Mouse (Mus musculus): ENCODE measurements at regions not wholly inside any gene's neighbourhood (a gene's known extent, or its start where the extent isn't known, plus 50 kb on each side); places are given as distances from the start of the nearest gene placed in this dataset.

- no peak for ATAC-seq (replicated peaks; ENCODE audit: poor library complexity)
These were observed 104.9 kb upstream of the Oxgr1 start for GRCm38 (mm10) chr14:120146908-120147770.

GRCm38 (mm10) chr14:120148803-120149202 lies 106.6 kb upstream of the Oxgr1 start:
- no peak for ATAC-seq (replicated peaks; ENCODE audit: poor library complexity)

DNA sequence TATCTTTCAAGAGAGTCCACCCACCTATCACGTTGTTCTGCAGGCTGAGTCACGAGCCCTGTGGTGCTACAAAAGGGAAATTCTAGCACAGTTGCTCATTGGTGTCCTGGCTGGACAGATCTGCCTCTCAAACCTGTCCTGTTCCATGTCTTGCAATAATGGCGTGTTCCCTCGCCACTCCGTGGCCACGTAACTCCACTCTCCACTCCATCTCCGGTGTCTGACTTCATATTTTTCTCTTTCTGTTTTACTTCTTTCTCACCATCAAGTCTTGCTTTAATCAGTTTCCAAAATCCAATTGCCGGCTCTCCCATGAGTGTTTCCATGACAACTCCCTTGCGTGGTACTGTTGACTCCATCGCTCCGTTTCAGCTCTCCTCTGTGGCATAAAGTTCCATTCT lies 107.1 kb upstream of the Oxgr1 start:
- ATAC-seq (replicated peaks; ENCODE audit: poor library complexity): no peak

DNA sequence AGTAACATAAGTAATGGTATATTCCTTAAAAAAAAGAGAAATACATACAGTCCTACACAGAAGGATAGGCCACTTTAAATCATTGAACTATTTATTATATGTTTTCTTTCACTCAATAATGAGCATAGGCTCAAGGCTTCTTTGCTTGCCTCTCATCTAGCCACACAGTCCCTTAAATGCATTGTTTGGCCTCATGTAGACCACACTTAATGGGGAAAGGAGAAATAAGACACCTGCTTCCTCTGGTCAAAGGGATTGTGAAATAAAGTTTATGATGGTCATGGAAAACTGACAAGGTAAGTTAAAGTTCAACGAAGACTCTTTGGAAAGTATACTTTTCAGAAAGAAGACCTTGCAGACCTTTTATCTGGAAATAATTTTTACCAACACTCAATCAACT lies 108.4 kb upstream of the Oxgr1 start:
- peak; percentile 82 for ATAC-seq (replicated peaks; ENCODE audit: poor library complexity)

DNA sequence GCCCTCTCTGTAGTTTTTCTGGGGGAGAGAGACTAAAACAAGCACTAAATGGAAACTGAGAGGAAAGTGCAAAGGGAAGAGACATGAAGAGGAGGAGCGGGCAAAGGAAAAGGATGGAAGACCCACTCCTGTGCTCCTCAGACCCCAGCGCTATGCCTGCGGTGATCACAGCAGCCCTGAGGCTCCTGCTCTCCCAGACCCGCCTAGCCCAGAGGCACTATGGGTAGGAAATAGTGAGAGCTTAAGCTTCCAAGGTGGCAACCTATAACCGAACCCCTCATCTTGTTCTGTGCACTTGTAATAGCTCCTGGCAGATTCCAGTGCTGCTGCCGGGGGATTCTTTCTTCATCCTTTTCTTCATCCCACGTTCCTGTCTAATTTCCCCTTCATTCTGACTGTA lies 112.2 kb upstream of the Oxgr1 start:
- no peak for ATAC-seq (replicated peaks; ENCODE audit: poor library complexity)

DNA sequence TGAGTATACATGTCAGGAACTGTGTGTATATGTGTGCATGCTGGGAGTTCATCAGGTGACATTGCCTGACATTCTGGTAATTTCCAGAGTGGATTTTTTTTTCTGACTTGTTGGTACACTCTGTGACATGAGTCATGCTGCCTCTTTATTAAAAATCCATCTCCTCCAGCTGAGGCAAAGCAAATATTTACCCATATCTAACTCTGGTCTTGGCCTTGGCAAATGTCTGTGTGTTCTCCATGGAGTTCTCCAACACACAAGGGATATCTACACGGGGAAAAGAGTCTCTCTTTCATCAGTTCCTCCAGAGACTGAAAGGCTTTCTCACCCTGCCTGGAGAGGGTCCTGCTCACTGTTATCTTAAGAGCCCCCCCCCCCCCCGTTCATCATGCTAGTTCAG lies 111.3 kb upstream of the Mbnl2 start:
- no peak for ATAC-seq (replicated peaks; ENCODE audit: poor library complexity)

- no peak for ATAC-seq (replicated peaks; ENCODE audit: poor library complexity)
These were observed 109.9 kb upstream of the Mbnl2 start for GRCm38 (mm10) chr14:120165496-120166045.

DNA sequence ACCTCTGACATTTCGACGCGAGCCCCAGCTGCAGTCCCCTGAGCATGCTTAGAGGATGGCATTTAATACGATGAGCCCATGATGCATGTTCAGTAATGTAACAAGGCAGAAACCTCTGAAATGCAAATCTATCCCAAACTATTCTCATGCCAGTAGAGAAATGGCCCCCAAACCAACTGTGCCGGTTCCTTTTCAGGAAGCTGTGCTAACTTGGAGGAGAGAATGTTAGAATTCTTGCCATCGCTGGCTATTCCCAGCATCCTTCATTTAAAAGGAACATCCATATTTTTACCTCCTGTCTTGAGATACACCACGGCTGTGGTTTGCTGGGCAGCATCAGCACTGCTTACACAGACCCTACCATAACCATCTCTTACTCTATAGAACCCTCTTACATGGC lies 104.7 kb upstream of the Mbnl2 start:
- ATAC-seq (replicated peaks; ENCODE audit: poor library complexity): no peak

DNA sequence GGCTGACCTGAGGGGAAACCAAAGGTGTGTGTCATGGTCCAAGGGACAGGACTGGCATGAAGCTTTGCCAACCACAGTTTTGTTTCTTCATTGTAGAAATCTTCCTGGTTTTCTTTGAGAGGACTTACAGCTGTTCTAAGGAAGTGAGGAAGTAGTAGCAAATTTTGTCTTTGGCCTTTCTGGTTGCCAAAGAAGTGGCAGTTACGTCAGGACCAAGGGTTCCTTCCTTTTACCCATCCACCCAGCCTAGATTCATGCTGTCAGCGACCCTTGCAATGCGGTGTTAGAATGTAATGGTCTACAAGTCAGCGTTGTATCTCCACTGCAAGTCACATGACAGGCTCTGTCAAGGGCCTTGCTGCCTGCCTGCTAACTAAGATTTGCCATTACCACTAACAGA lies 103.4 kb upstream of the Mbnl2 start:
- peak; percentile 90 for ATAC-seq (replicated peaks; ENCODE audit: poor library complexity)

- no peak for ATAC-seq (replicated peaks; ENCODE audit: poor library complexity)
These were observed 102.6 kb upstream of the Mbnl2 start for GRCm38 (mm10) chr14:120172844-120173243.

DNA sequence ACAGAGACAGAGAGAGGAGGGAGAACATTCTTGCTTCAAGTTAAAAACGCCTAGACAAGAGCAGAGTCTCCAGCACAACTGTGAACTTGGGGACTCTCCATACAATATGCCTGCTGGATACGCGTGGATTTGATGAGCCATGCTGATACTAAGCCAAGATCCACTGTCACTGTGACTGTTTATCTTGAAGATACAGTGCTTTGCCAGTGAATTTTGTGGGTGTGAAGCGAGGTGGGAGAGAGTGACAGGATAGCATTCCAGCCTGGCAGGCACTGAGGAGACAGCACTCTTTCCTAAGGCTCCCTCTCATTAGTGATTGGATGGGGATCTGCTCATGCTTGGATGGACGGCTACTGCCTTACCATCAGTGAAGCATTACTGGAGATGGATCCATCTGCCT lies 100.9 kb upstream of the Mbnl2 start:
- no peak for ATAC-seq (replicated peaks; ENCODE audit: poor library complexity)

- no peak for ATAC-seq (replicated peaks; ENCODE audit: poor library complexity)
These were observed 80.3 kb upstream of the Mbnl2 start for GRCm38 (mm10) chr14:120195218-120195617.

DNA sequence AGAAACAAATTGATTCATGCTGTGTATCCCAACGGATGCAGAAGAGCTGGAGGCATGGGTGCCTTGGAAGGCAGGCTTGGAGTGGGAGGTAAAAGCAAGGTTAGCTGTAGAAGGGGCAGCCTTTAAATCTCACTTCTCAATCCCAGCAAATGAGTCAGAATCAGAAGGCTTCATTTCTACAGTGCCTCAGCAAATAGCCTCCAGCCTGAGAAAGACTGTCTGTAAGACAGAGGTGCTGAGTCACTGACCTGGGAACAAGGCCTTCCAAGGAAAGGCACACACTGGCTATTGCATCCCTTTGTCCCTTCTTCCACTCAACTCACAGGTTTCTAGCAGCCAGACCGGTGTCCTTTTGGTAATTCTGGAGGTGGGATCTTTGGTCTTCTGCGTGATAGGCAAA lies 63.7 kb upstream of the Mbnl2 start:
- no peak for ATAC-seq (replicated peaks; ENCODE audit: poor library complexity)

GRCm38 (mm10) chr14:120212626-120213025 lies 62.8 kb upstream of the Mbnl2 start:
- ATAC-seq (replicated peaks; ENCODE audit: poor library complexity): no peak

DNA sequence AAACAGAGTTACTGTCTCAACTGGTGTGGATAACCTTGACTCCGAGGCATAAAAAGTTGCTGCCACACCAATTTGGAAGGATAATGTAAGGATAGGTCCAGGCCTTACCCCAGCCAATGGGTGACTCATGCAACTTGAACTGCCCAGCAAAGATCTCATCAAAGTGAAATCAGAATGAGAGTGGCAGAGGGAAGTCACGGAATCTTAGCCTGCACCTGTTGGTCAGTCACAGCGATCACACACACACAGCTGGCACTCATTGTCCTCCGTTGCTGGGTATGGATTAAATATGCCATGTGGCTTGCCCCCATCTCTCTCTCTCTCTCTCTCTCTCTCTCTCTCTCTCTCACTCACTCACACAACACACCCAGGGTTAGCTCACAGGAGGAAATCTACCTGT lies 56.2 kb upstream of the Mbnl2 start:
- no peak for ATAC-seq (replicated peaks; ENCODE audit: poor library complexity)

- ATAC-seq (replicated peaks; ENCODE audit: poor library complexity): no peak
These were observed 51.8 kb upstream of the Mbnl2 start for GRCm38 (mm10) chr14:120223528-120224201.

DNA sequence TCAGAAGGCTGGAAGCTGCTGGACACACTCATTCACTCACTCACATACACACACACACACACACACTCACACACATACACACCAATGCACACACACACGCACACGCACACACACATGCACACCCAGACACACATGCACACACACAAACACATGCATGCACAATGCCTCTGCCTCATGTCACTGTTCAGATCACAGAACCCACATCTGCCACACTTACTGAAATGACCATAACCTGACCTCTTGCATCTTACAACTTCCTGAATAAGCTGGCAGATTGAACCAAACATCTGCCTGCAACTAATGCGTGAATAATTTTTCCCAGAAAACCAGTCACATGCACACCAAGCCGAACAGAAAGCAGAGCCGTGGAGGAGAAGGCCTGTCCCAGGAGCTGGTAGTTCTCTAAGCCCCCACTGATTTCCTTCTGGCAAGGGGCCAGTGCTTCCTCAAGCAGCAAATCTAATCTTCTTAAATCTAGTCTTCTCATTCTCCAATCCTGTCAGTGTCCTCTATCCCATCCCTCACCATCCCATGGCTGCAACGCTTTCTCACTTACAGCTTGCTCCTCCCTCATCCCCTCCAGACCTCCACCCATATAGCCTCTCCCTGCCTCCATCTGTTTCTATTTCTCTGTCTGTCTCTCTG lies 51.1 kb upstream of the Mbnl2 start:
- no peak for ATAC-seq (replicated peaks; ENCODE audit: poor library complexity)

GRCm38 (mm10) chr14:120225657-120226056 lies 49.8 kb upstream of the Mbnl2 start:
- ATAC-seq (replicated peaks; ENCODE audit: poor library complexity): no peak
